Mouse (Mus musculus) T-cell, adult 2 months (primary cell): ENCODE results near the gene Slc4a8.

ENCODE experiments used
- DNase-seq: peaks from one replicate; pipeline ENCODE4 v3.0.0; 2022; ENCODE audit warnings: low spot score

Gene Slc4a8

DNA sequence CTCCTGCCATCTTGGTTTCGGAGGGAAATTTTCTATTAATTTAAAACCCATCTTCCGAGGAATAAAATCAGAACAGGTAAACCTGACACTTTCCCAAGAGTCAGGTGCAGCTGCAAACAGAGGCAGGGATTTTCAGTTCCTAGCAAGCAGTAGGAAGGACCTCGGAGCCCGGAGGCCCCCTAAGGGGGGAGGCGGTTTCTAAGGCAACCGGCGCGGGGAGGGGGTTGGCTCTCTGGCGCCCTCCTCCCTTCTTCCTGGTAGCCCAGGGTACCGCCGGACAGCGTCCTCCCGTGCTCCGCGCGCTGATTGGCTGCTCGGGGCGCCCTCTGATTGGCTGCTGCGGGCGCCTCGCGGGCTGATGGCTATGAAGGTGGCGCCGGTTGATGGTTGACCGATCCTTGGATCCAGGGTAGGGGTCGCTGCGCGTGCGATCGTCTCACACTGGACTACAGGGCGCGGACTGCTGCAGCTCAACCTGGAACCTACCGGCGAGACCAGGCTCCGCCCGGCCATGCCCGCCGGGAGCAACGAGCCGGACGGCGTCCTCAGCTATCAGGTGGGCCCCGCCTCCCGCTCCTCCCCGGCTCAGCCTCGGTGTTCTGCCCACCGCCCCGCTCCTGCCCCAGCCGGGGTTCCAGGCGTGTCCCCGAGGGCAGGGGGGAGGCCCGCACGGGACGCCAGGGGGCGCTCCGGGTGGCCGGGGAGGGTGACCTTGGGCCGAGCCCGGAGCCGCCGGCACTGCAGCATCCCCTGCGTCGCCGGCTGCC, at the start of gene Slc4a8:
Gene Slc4a8, plus strand, starts transcription at position 329 of the 767 bp plus-strand sequence.
- peak; percentile 85 for DNase-seq

DNA sequence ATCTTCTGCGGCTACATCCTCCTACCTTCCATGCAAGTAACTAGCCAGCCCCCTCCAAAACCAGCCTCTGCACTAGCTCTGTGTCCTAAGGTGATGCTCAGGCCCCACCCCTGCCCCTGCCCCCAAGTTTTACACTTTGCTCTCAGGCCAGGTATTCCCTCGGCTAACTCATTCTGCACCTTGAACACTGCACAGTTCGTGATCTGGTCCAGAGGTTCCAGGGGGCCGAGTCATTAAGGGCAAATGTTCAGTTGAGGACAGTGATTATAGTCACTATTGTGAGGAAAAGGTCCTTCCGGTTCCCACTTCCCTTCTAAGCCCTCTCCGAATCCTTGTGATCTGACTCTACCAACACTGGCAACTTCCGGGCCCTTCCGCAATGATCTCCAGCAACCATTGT, 47.1 kb upstream of the Slc4a8 start:
- no peak for DNase-seq

DNA sequence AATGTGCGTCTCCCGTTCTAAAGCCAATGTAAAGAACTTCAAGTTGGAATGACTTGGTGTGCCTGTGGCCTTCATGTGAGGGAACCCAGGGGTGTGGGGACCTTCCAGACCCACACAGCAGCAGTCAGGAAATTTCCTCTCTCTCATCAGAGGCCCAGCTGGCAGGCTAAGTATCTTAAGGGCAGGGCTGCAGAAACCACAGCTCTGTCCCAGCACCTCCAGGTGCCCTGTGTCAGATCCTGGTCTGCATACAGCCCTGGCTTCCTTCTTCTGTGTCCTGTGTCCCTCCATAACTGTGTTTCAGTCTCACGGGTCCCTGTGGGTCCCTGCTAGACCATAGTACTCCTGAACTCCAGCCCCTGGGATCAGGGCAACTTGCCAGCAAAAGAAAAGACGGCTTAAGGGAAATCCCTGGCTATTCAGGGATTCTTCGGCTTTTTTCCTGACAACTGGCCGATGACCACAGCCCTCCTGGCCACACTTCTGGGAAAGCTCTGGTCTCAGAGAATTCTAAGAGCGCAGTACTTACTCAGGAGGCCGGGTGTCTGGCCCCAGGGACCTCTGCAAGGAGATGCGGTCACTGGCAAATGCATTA, 46.1 kb upstream of the Slc4a8 start:
- no peak for DNase-seq

DNA sequence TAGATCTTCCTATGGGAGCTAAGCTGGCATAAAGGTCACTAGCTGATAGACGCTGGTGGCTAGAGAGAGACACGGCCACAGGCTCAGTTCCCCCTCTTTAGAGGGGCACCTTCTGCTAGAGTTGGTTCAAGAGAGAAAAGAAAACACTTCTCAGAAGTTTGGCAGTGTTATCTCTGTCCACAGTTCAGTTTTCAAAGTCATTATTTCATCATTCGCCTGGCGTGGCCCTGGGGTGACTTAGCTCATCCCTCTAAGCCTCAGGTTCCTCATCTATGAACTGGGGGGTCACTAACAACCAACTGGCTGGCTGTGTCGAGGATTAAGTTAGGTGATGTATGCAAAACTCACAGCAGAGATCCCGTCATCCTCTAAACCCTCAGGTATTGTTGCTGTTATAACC, 43.6 kb upstream of the Slc4a8 start:
- no peak for DNase-seq

DNA sequence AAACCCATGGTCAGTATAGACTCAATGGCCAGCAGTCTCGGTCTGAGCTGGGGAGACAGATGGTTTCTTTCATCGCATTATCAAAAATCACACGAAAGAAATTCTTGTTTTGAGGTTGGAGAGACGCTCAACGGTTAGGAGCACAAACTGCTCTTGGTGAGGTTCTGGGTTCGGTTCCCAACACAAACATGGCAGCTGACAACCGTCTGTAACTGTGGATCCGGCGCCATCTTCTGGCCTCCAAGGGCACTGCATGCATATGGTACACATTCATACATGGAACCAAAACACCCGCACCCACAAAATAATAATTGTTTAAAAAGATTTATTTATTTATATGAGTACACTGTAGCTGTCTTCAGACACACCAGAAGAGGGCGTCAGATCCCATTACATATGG, 43.0 kb upstream of the Slc4a8 start:
- peak; percentile 55 for DNase-seq

DNA sequence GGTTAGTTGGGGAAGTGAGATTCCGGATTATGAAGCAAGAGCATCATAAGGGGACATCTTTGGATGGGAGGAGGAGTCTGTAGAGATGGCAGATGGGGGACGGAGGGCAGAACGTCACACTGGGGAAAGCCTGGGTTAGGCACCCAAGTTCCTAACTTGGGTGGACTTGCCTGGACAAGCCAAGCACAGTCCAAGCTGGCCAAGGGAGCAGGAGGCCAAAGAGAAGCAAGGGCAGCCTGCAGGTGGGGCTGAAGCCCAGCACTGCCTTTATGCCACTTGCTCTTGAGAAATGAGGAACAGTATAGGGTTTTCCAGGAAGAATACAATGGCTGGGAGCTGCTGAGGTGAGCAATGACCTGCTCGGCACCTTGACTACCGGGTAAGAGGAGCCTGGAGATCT, 42.3 kb upstream of the Slc4a8 start:
- no peak for DNase-seq

DNA sequence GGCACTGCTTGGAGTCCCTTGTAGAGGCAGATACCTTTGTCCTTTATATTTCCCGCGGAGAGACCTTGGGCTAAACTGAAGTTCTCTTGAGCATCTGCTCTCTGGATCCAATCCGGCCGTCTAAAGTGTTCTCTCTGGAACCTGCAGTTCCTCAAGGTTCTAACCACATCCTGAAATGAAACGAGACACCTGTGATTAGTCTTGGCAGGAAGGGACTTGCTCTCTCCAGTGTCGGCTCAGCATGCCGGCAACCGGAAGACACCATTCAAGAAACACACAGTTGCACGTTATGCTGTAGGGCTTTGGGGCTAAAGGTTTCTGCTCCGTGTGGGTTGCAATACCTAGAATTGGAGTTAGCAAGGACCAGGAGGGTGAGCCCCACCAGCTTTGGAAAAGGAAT, 41.5 kb upstream of the Slc4a8 start:
- peak; percentile 79 for DNase-seq

DNA sequence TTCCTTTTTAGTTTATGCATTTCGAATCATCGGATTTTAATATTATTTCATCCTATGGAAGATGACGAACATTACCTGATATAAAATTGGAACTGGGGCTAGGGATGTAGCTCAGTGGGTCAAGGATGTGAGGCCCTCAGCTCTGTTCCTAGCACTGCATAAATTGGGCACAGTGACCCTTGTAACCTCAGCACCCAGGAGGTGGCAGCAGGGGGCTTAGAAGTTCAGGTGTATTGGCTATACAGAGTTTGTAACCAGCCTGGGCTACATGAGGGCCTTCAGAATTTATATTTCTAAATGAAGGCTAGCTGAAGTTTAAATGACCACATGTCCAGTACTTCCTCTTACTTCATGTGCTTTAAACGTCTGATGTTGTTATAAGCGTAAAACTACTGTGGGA, 40.1 kb upstream of the Slc4a8 start:
- no peak for DNase-seq

DNA sequence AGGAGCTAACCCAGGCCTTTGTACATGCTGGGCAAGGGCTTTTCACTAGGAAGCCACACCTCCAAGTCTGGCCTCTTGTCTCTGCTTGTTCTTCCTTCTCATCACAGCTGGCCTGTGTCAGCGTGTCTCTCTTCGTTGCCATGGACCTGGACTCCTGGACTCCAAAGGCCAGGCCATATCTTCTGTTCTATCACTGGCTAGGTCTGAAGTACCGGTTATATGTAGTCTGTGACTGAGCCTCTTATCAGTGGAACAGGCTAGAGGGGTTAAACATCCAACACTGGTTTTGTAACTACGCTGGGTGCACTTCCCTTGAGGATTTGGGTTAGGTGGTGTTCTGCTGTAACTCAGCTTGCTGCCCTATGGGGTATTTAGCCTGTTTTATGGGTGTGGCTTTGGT, 39.5 kb upstream of the Slc4a8 start:
- no peak for DNase-seq

DNA sequence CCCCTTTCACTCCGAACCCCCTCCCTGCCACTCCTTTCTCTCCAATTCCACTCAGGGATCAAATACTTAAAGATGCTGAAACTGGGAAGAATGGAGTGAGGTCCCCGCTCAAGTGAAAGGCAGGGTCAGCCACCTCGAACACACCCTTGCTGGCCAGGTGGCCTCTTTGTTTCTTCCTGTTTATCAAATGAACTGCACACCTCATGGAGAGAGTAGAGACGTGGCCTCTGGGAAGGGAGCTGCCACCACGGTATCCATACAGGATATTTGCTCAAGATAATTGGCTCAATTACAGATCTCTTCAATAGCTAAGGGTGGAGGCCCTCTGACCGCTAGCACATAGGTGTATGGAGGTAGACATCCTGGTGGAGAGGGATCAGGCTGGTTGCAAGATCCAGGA, 39.0 kb upstream of the Slc4a8 start:
- no peak for DNase-seq

DNA sequence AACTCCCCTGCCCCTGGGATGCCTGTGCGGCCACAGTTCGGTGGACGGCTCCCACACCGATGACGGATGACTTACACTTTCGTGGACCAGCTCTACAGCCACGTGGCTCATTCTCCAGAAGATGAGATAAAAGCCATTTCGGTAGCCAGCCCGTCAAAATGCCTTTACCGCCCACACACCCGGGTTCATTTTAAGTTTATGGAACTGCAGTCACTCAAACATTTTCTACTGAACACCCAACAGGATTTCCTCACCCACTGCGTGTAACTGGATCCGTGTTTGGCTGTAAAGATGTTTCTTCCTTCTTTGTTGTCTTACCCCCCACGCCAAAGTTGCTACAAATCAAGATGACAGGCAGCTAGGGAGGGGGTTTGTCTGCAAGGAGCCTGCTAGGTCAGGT, 38.0 kb upstream of the Slc4a8 start:
- DNase-seq = peak; percentile 76

DNA sequence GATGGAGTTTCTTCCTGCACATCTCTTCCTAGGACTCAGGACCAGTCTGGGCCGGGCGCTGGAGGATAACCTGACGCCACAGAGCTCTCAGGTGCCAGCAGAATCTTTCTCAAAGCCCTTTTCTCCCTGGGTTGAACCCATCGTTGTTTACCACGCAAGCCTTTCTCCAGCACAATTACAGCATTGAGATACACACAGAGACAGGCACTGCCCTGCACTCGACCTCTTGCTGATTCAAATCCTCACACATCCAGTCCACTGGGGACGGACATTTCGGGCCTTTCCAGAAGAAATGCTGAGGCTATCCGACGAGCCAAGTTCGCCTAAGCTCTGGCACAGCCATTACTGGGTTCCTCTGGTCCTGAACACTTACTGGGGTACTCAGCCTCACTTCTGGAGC, 34.8 kb upstream of the Slc4a8 start:
- DNase-seq = no peak

DNA sequence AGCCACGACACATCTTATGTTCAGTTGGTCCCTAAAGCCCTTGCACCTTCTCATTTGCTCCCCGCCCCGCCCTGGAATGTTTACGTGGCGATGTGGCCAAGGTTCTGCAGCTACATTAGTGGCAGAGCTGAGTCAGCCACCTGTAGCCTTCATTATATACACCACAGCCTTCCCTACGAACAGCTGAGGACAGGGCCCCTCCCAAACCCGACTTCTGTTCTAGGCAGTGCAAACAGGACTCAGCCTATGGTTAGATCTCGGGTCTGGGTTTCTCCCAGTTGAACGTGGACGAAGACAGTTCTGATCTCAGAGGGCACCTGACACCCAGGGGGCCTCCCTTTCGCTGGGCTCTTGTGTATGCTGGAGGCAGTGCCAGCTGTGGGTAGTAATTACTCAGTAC, 33.7 kb upstream of the Slc4a8 start:
- peak; percentile 52 for DNase-seq

DNA sequence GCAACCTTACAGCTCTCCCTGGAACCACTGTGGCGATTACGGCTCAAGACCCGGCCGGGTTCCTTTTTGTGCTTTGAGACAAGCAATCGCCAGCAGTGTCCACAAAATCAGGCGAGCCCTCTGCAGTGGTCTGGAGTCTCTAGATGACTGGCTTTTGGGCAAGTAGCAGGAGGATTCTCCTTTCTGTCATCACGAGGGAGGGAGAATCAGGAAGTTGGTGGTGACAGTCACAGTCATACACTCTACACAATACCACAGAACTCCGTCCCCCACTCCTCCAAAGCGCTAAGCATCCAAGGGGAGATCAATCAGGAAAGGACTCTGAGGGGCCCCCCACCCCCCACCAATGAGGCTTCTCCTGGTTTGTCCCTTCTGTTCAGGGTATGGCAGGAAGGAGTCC, 33.0 kb upstream of the Slc4a8 start:
- DNase-seq = peak; percentile 34

DNA sequence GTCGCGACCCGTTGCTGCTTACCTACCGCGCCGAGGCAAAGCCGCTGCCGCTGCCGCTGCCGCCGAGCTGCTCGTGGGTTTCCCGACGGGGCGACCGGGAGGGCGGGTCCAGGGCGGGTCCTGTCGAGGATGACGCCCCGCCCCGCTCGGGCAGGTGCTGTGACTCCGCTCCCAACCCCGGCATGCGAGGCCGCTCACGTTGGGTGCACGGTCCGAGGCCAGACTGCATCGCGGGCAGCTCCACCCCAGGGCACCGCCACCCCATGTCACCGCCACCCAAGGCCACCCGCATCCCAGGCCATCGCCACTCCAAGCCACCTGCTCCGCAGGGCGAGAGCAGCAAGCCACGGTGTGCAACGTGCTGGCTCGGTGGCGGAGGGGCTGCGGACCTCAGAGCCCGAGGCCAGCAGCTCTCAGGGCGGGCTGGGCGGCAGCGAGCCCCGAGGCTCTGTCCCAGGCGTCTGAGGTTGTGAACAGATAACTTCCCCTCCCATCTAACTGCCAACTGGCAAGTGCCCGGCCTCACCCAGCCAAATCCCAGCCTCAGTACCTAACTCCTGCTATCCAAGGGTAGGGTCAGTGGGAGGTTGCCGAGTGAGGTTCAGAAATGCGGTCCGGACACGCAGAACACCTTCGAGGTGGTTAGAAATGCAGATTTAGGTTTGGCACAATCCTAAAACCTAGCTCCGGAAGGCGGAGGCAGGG, 32.1 kb upstream of the Slc4a8 start, which contains the start of gene Galnt6:
Gene Galnt6, minus strand, starts transcription at position 96 of the 705 bp plus-strand sequence.
- DNase-seq = peak; percentile 79

DNA sequence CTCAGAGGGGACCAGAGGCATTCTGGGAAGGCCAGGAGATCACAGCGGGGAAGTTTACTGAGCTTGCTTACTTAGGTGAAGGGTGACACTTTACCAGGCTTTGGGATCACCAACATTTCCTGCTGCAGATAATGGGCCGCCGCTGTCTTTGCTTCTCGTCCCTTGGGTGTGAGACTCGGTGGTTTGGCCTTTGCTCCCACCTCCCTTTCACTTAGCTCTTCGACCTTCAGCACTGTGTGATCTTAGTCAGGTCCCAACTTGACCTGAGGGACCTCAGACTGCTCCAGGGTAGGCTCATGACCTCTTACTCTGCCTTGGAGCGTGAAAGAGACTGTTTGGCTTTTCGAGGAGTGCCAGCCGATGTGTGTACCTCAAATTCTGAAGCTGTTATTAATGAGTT, 30.5 kb upstream of the Slc4a8 start:
- no peak for DNase-seq

DNA sequence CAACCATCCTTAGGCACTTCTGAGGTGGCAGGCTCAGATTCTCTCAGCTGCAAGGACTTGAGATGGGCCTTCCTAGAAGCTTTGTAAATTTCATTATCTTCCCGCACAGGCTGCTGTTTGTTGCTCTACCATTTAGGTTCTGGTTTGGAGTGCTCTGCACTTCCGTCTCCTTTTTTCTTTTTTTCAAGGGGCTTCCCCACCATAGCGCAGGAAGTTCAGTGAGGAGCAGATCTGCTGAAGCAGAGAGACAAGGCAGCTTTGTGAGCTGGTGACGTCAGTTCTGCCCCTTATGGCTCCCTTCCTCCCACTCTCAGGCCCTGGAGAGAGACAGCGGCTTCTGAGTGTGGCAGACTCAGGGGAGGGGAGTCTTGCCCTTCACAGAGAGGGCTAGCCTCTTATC, 29.0 kb upstream of the Slc4a8 start:
- DNase-seq = peak; percentile 91

DNA sequence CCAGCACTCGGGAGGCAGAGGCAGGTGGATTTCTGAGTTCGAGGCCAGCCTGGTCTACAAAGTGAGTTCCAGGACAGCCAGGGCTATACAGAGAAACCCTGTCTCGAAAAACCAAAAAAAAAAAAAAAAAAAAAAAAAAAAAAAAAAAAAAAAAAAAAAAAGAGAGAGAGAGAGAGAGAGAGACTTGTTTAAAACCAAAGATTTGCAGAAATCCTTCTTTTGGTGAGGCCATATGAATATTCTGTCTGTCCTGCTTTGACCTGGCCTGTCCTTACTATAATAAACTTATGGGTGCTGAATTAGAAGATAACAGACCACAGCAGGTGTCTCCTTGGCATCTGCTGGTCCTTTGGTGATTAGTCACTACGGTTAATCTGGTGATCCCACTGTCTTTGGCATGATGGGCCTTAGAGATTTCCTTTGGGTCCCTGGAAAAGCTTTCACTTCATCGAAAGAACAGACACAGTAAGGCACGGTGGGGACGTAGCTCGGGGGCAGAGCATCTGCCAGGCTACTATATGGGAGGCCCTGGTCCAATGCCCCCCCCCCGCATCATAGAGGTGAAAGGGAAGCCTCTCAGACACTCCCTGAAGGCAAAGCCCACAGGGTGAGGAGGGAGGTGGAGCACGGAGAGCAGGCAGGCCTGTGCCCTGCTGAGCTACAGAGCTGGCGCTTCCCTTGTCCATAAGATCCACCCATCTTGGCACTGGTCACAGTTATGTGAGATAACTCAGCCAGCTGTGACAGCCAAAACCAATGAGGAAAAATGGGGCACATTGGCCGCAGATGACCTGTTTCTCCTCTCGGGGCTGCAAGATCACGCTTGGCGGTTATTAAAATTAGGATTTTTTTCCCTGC, 26.2 kb upstream of the Slc4a8 start:
- no peak for DNase-seq

DNA sequence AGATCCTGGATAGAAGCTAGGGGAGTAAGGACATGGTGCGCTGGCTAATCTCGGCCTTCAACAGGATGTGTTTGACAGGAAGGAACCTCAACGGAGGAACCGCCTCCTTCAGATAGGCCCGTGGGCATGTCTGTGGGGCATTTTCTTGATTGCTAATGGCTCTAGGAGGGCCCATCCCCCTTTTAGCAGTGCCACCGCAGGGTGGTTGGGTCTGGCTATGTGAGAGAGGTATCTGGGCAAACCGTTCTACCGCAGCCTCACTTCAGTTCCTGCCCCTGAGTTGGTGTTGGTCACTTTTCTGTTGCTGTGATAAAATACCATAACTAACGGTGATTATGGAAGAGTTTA, 25.6 kb upstream of the Slc4a8 start:
- no peak for DNase-seq

DNA sequence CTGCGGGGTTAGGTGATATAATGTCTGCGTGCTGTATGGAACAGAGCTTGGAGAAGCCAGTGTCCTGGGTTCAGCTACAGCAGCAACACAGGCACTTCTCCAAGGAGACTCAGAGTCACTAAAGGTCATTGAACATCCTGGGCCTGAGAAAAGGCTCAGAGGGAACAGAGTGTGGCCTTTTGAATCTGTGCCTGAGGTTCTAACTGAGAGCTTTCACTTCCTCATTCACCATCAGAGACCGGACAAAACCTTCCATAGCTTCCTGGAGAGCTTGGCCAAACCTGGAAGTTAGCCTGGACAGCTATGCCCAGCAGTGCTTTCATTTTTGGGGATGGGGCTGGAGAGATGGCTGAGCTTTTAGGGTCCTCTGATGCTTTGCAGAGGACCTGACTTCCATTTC, 23.9 kb upstream of the Slc4a8 start:
- no peak for DNase-seq

DNA sequence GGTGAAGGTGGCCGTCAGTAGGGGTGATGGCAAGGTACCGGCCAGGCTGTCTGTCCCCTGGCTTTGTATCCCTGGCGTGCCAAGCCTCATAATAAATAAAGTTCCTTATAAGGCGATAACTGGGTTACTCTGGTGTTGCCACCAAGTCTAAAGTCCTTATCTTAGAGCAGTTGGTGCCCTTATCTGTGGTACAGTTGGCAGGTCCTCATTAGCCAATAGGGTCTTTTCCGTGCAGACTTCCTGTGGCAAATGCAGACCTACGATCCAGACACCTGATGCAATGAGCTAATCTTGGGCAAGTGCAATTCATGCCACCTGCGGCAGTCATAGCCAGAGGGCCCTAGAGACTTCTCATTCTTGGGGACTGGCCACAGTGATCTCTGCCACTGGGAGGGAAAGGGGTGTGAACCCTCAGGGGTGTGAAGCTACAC, 23.2 kb upstream of the Slc4a8 start:
- DNase-seq = no peak

DNA sequence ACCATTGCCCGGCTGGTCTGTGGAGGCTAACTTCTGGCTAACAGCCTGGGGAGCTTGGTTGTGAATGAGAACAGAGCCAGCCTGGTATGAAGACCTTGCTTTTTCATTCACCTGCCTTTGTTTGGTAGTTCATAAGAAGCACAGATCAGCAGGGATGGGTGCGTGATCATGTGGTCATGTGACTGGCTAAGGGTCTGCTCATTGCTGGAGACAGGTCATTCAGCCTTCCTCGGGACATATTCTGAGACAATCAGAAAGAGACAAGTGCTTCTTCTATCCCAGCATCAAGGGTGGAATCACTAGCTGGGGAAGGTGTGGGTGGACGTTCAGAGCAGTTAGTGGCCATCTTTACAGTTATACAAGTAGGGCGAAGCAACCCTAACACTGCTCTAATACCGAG, 22.1 kb upstream of the Slc4a8 start:
- DNase-seq = no peak
